Mouse (Mus musculus): ENCODE results near the gene Gatad2a. TPM values are rescaled to one million over a fixed set of nuclear protein-coding genes. Genes with fewer than 3 reads are reported as not detected.

The Gatad2a gene
- polyA plus RNA-seq, 1 experiment from 2014 or later = 26.8 TPM

- Histone ChIP-seq H3K36me3 (ENCODE audit: control insufficient read depth, insufficient read depth) (no peaks in the 10 kb centered on the region; the same call in 1 of the 2 replicates), H3K4me3 (ENCODE audit: low read length) (peak within 1 kb of the TSS; percentile 79), H3K9ac (ENCODE audit: low read length) (peak within 1 kb of the TSS; percentile 85), H3K4me1 (ENCODE audit: control insufficient read depth, insufficient read depth, low read length) (peaks cover 41% of the 10 kb centered on the region), H3K9me3 (replicated peaks; ENCODE audit: control insufficient read depth, low read length) (no peaks in the 10 kb centered on the region), H3K4me2 (ENCODE audit: low read depth, low read length) (peak within 1 kb of the TSS; percentile 84), H3K27ac (ENCODE audit: low read length) (peak within 1 kb of the TSS; percentile 87), H3K27me3 (ENCODE audit: control insufficient read depth, insufficient read depth, low read length) (no peaks in the 10 kb centered on the region)
- peak; percentile 15; the same call in 1 of the 2 replicates for ATAC-seq (replicated peaks; ENCODE audit: extremely low read depth, insufficient read depth, low FRiP score)
- 4% methylated on average over 89 of the region's 89 CpGs for WGBS
Observed at GRCm38 (mm10) chr8:69902163-69903062, 93.8 kb downstream of the Gatad2a start, which contains the start of the genes Tssk6, Ndufa13 and Yjefn3. Gene Tssk6 (plus strand): TSS chr8:69902184. Gene Ndufa13 (minus strand): TSS chr8:69902558. Gene Yjefn3 (minus strand): TSS chr8:69902712.

DNA sequence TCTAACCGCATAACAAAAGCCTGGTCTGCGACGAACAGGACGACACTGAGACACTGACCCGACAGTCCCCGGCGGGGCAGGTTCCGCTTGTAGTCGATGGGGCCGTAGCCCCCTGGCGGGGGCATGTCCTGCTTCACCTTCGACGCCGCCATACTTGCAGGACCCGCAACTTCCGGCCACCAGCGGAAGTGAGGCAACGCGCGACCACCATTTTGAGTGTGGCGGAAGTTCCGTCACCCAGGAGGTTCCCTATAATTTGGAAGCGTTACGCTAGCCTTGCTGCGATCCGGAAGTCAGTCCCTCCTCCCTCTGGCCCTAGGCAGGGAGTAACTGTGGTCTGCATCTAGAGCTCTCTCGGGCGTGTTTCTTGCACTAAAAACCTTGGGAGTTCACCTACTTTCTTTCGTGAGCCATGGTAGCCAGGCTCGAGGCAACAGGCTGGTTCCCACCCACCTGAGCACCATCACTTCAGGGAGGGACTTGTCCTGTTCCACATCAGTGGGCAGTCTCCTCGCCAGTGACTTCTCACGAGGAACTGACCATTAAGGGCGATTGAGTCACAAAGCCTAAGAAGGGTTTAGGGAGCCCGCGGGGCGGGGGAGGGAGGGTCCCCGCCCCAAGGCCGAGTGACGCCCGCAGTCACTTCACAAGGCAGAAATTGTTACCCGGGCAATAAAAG lies 94.6 kb downstream of the Gatad2a start:
- Histone ChIP-seq H3K9me3 (replicated peaks; ENCODE audit: control insufficient read depth, low read length) (no peaks in the 10 kb centered on the region), H3K27me3 (ENCODE audit: control insufficient read depth, insufficient read depth, low read length) (no peaks in the 10 kb centered on the region), H3K4me1 (ENCODE audit: control insufficient read depth, insufficient read depth, low read length) (peaks cover 42% of the 10 kb centered on the region), H3K27ac (ENCODE audit: low read length) (peak overlapping the region; percentile 87), H3K36me3 (ENCODE audit: control insufficient read depth, insufficient read depth) (no peaks in the 10 kb centered on the region; the same call in 1 of the 2 replicates), H3K9ac (ENCODE audit: low read length) (peak overlapping the region; percentile 85), H3K4me2 (ENCODE audit: low read depth, low read length) (peak overlapping the region; percentile 84), H3K4me3 (ENCODE audit: low read length) (peak overlapping the region; percentile 79)
- 2% methylated on average over 41 of the region's 41 CpGs for whole genome bisulfite sequencing
- ATAC-seq (replicated peaks; ENCODE audit: extremely low read depth, insufficient read depth, low FRiP score) = peak; percentile 74

DNA sequence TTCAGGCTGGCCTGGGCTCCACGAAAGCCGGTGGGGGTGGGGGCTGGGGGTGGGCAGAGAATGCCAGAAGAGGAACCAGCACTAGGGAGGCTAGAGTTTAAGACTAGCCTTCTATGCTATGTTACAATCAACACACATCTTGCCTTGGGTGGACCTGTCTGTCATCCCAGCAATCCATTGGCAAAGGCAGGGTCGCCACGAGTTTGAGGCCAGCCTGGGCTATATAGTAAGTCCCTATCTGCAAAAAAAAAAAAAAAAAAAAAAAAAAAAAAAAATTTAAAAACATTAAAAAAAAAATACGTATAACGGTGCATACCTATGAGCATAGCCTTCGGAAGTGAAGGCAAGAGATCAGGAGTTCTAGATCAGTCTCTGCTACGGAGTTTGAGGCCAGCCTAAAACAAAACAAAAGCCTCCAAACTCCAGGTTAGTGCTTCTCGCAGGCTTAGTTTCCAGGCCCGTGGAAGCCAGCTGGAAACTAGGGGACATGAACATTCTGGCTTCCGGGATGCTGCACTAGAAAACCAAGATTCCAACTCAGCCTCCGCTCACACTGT lies 95.2 kb downstream of the Gatad2a start:
- H3K4me1 ChIP-seq (ENCODE audit: control insufficient read depth, insufficient read depth, low read length) = peaks cover 42% of the 10 kb centered on the region
- H3K9me3 ChIP-seq (replicated peaks; ENCODE audit: control insufficient read depth, low read length) = no peaks in the 10 kb centered on the region
- H3K4me3 ChIP-seq (ENCODE audit: low read length) = peak overlapping the region; percentile 79
- peak; percentile 2; the same call in 1 of the 2 replicates for ATAC-seq (replicated peaks; ENCODE audit: extremely low read depth, insufficient read depth, low FRiP score)
- H3K4me2 ChIP-seq (ENCODE audit: low read depth, low read length) = peak overlapping the region; percentile 84
- whole genome bisulfite sequencing = 14% methylated on average over 12 of the region's 12 CpGs
- peak overlapping the region; percentile 82 for H3K9ac ChIP-seq (ENCODE audit: low read length)
- no peaks in the 10 kb centered on the region for H3K27me3 ChIP-seq (ENCODE audit: control insufficient read depth, insufficient read depth, low read length)
- H3K27ac ChIP-seq (ENCODE audit: low read length) = peak overlapping the region; percentile 87
- H3K36me3 ChIP-seq (ENCODE audit: control insufficient read depth, insufficient read depth) = no peaks in the 10 kb centered on the region; the same call in 1 of the 2 replicates

- Histone ChIP-seq H3K27me3 (ENCODE audit: control insufficient read depth, insufficient read depth, low read length) (no peaks in the 10 kb centered on the region), H3K4me1 (ENCODE audit: control insufficient read depth, insufficient read depth, low read length) (peaks cover 46% of the 10 kb centered on the region), H3K27ac (ENCODE audit: low read length) (no peak overlapping the region), H3K4me2 (ENCODE audit: low read depth, low read length) (peak overlapping the region; percentile 84), H3K9ac (ENCODE audit: low read length) (no peak overlapping the region), H3K36me3 (ENCODE audit: control insufficient read depth, insufficient read depth) (no peaks in the 10 kb centered on the region; the same call in 1 of the 2 replicates), H3K4me3 (ENCODE audit: low read length) (no peak overlapping the region), H3K9me3 (replicated peaks; ENCODE audit: control insufficient read depth, low read length) (no peaks in the 10 kb centered on the region)
- WGBS = 79% methylated on average over 2 of the region's 2 CpGs
- ATAC-seq (replicated peaks; ENCODE audit: extremely low read depth, insufficient read depth, low FRiP score) = no peak
Observed at GRCm38 (mm10) chr8:69899876-69900275, 96.3 kb downstream of the Gatad2a start.

DNA sequence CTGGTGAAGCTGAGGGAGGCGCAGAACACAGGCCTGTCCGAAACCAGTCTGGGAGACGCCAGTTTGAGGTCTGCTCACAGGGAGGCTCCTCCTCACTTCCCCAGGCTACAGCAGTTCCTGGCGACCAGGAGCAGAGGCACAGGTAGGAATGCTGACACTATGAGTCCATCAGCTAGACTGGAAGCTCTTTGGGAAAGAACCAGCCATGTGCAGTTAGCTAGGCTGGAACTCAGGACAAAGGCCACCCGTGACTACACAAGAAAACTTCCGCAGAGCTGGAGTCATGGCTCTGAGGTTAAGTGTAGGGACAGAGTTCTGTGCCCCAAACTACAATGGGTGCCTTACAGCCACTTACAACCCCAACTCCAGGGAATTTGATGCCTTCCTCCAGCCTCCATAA lies 98.3 kb downstream of the Gatad2a start:
- Histone ChIP-seq H3K9me3 (replicated peaks; ENCODE audit: control insufficient read depth, low read length) (no peaks in the 10 kb centered on the region), H3K4me1 (ENCODE audit: control insufficient read depth, insufficient read depth, low read length) (peaks cover 44% of the 10 kb centered on the region), H3K9ac (ENCODE audit: low read length) (0 out of 2 replicates have a peak overlapping the region, but pooled peaks have one; percentile 19), H3K36me3 (ENCODE audit: control insufficient read depth, insufficient read depth) (peaks cover 8% of the 10 kb centered on the region), H3K27ac (ENCODE audit: low read length) (no peak overlapping the region), H3K4me3 (ENCODE audit: low read length) (no peak overlapping the region), H3K4me2 (ENCODE audit: low read depth, low read length) (no peak overlapping the region), H3K27me3 (ENCODE audit: control insufficient read depth, insufficient read depth, low read length) (no peaks in the 10 kb centered on the region)
- ATAC-seq (replicated peaks; ENCODE audit: extremely low read depth, insufficient read depth, low FRiP score) = no peak
- 78% methylated on average over 6 of the region's 6 CpGs for WGBS

DNA sequence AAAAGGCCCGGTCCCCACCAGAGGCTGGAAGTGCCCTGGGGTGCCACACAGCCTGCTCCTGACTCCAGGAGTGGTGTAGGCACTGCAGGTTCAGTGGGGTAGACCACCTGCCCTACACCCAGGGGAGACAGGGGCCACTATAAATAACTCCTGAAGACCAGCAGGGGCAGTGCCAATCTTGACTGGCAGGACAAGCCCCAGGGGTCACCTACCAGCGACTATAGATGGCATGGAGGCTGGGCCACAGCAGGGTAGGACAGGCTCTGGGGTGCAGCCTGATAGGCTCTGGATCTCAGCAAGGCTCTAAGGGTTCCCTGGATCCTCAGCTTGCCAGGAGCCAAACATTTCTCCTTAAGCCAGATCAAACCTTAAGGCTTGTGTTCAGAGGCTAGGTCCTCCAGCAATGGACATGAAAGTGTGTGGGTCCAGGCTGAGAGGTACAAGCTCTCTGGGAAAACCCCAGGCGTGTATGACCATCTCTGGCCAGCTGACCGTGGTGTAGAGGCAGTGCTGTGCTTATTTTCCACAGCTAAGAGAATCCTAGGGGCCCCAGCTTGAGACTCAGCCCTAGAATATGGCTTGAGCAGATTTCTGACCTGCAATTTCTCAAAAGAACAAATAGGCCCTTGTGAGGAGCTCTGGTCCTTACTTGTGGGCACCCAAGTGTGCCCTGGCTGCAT lies 100.3 kb downstream of the Gatad2a start:
- H3K4me2 ChIP-seq (ENCODE audit: low read depth, low read length) = no peak overlapping the region
- H3K4me1 ChIP-seq (ENCODE audit: control insufficient read depth, insufficient read depth, low read length) = peaks cover 32% of the 10 kb centered on the region
- 63% methylated on average over 4 of the region's 4 CpGs for WGBS
- no peaks in the 10 kb centered on the region for H3K27me3 ChIP-seq (ENCODE audit: control insufficient read depth, insufficient read depth, low read length)
- H3K9ac ChIP-seq (ENCODE audit: low read length) = no peak overlapping the region
- H3K27ac ChIP-seq (ENCODE audit: low read length) = no peak overlapping the region
- no peak for ATAC-seq (replicated peaks; ENCODE audit: extremely low read depth, insufficient read depth, low FRiP score)
- H3K36me3 ChIP-seq (ENCODE audit: control insufficient read depth, insufficient read depth) = peaks cover 8% of the 10 kb centered on the region
- H3K4me3 ChIP-seq (ENCODE audit: low read length) = no peak overlapping the region
- no peaks in the 10 kb centered on the region for H3K9me3 ChIP-seq (replicated peaks; ENCODE audit: control insufficient read depth, low read length)

DNA sequence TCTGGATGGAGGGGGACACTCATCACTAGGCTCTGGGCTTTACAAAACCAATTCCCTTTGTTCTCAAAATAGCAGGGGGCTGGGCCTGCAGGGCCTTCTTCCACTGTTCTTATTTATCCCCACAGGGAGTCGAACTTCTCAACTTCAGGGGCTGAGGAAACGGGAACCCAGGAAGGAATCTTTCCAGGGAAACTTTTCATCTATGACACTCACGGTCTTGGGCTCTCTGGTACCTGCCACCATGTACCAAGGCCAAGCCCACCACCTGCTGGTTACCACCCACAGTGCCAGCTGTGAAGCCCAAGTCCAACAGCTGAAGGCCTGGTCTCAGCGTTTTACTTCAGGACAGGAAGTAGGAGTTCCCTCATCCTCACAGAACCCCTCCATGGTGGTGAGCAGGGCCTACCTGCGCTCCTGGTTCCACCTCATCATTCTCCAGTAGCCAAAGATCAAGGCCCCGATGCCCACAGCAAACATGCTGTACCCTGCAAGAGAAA lies 101.3 kb downstream of the Gatad2a start:
- Histone ChIP-seq H3K9me3 (replicated peaks; ENCODE audit: control insufficient read depth, low read length) (no peaks in the 10 kb centered on the region), H3K4me1 (ENCODE audit: control insufficient read depth, insufficient read depth, low read length) (peaks cover 23% of the 10 kb centered on the region), H3K4me3 (ENCODE audit: low read length) (no peak overlapping the region), H3K27ac (ENCODE audit: low read length) (no peak overlapping the region), H3K27me3 (ENCODE audit: control insufficient read depth, insufficient read depth, low read length) (peaks cover 8% of the 10 kb centered on the region), H3K36me3 (ENCODE audit: control insufficient read depth, insufficient read depth) (peaks cover 8% of the 10 kb centered on the region), H3K4me2 (ENCODE audit: low read depth, low read length) (no peak overlapping the region), H3K9ac (ENCODE audit: low read length) (no peak overlapping the region)
- 59% methylated on average over 6 of the region's 6 CpGs for WGBS
- no peak for ATAC-seq (replicated peaks; ENCODE audit: extremely low read depth, insufficient read depth, low FRiP score)

DNA sequence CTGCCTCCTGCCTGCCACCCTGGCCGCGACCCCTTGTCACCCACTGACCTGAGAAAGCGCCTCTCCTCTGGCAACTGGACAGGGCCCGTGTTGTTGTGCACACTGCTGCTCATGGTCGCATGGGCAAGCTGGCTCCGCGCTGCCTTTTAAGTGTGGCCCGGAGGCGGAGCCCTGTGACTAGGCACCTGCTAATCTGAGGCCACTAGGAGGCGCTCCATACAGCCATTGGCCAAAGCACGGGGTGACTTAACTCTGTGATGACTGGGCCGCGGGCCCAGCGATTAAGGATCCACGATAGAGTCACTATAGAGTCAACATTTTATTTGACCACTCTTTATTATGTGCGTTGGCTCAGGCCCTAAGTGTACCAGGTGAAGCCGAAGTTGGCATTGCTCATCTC lies 102.3 kb downstream of the Gatad2a start:
- no peaks in the 10 kb centered on the region for H3K9me3 ChIP-seq (replicated peaks; ENCODE audit: control insufficient read depth, low read length)
- no peak overlapping the region for H3K4me2 ChIP-seq (ENCODE audit: low read depth, low read length)
- no peak for ATAC-seq (replicated peaks; ENCODE audit: extremely low read depth, insufficient read depth, low FRiP score)
- peaks cover 17% of the 10 kb centered on the region for H3K27me3 ChIP-seq (ENCODE audit: control insufficient read depth, insufficient read depth, low read length)
- H3K9ac ChIP-seq (ENCODE audit: low read length) = no peak overlapping the region
- H3K27ac ChIP-seq (ENCODE audit: low read length) = no peak overlapping the region
- peaks cover 8% of the 10 kb centered on the region for H3K36me3 ChIP-seq (ENCODE audit: control insufficient read depth, insufficient read depth)
- WGBS = 49% methylated on average over 17 of the region's 17 CpGs
- peaks cover 25% of the 10 kb centered on the region for H3K4me1 ChIP-seq (ENCODE audit: control insufficient read depth, insufficient read depth, low read length)
- H3K4me3 ChIP-seq (ENCODE audit: low read length) = no peak overlapping the region
